Mouse (Mus musculus): ENCODE results near the gene Peli2. TPM values are rescaled to one million over a fixed set of nuclear protein-coding genes. Genes with fewer than 3 reads are reported as not detected.

Gene Peli2
- polyA plus RNA-seq, 1 experiment from 2014 or later = 10.4 TPM

DNA sequence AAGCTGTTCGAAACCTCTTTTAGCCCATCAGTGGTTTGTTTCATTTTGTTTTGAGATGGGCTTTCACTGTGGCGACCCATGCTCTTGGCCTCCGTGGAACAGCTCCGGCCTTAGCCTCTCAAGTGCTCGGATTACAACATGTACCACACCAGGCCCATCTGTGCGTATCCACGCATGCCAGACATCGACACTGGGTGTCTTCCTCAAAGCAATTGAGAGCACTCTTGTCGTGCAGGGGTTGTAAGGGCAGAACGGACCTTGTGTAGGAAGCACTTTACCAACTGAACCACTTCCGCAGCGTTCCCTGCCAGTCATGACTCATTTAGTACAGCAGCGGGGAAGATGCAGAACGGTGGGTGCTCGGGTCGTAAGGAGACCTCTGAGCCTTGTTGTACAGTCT lies 78.3 kb downstream of the Peli2 start:
- Histone ChIP-seq H3K4me3 (no peak overlapping the region), H3K27me3 (no peaks in the 10 kb centered on the region), H3K4me2 (replicated peaks) (no peak overlapping the region), H3K9me3 (no peaks in the 10 kb centered on the region), H3K36me3 (no peaks in the 10 kb centered on the region), H3K4me1 (peaks cover 50% of the 10 kb centered on the region), H3K27ac (no peak overlapping the region), H3K9ac (no peak overlapping the region)
- WGBS = 61% methylated on average over 16 of the region's 16 CpGs
- no peak for ATAC-seq (ENCODE audit: low FRiP score, low read depth)

DNA sequence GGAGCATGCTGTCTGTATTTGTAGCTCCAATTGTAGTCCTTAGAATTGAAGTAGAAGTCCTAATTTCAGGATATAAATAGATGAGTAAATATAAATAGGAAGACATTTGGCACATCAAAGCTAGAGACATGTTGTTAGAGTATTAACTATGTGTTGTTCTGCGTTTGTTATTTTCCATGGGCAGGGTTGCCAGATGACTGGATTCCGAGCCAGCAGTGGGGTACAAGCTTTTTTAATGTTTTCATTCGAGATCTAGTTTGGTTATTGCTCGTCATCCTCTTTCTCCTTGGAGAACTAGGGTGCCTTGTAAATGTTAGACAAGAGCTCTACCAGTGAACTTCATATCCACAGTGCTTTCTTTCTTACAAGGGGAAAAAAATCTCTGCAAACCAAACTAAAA lies 78.9 kb downstream of the Peli2 start:
- ATAC-seq (ENCODE audit: low FRiP score, low read depth) = no peak
- H3K27me3 ChIP-seq = no peaks in the 10 kb centered on the region
- no peak overlapping the region for H3K4me2 ChIP-seq (replicated peaks)
- peaks cover 52% of the 10 kb centered on the region for H3K4me1 ChIP-seq
- H3K27ac ChIP-seq = no peak overlapping the region
- no peaks in the 10 kb centered on the region for H3K9me3 ChIP-seq
- no peak overlapping the region for H3K4me3 ChIP-seq
- no peak overlapping the region for H3K9ac ChIP-seq
- H3K36me3 ChIP-seq = no peaks in the 10 kb centered on the region
- WGBS = 69% methylated on average over 4 of the region's 4 CpGs

DNA sequence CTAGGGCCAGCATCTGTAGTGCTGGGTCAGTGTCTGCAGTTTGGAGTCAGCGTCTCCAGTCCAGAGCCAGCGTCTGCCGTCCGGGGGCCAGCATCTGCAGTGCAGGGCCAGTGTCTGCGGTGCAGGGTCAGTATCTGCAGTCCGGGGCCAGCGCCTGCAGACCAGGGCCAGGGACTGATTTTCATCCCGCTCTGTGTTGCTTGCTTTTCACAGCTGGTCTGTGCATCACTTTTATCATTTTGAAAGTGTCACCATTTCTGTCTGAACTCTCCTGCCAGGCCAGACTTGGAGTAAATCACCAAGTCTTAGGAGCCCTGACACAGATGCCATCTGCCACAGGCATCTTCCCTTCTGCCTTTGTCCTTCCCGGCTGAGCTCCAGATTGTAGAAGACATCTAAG lies 79.7 kb downstream of the Peli2 start:
- Histone ChIP-seq H3K36me3 (no peaks in the 10 kb centered on the region), H3K4me1 (peaks cover 58% of the 10 kb centered on the region), H3K4me3 (no peak overlapping the region), H3K9me3 (no peaks in the 10 kb centered on the region), H3K27me3 (no peaks in the 10 kb centered on the region), H3K9ac (no peak overlapping the region), H3K4me2 (replicated peaks) (no peak overlapping the region), H3K27ac (no peak overlapping the region)
- no peak for ATAC-seq (ENCODE audit: low FRiP score, low read depth)
- 70% methylated on average over 9 of the region's 9 CpGs for WGBS

DNA sequence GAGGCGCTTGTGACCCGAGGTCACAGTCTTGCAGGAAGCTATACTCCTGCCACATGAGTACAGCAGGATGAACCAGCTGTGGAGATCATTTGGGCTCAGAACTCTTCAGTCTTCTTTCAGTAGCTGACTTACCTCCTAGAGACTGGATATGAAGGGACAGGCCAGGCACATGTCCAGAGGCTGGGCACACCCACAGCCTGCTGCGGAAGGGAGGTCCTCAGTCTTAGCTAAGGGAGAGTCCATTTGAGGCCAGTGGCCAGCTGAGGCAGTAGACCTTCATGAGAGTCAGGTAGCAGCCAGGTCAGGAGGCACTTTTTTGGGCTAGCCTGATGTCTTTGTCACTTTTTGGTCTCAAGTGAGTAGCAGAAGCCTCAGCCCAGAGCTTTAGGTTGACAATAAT lies 80.2 kb downstream of the Peli2 start:
- Histone ChIP-seq H3K9me3 (no peaks in the 10 kb centered on the region), H3K4me3 (no peak overlapping the region), H3K4me2 (replicated peaks) (no peak overlapping the region), H3K36me3 (no peaks in the 10 kb centered on the region), H3K27ac (no peak overlapping the region), H3K9ac (no peak overlapping the region), H3K27me3 (no peaks in the 10 kb centered on the region), H3K4me1 (peaks cover 57% of the 10 kb centered on the region)
- no peak for ATAC-seq (ENCODE audit: low FRiP score, low read depth)
- WGBS = 84% methylated on average over 3 of the region's 3 CpGs

DNA sequence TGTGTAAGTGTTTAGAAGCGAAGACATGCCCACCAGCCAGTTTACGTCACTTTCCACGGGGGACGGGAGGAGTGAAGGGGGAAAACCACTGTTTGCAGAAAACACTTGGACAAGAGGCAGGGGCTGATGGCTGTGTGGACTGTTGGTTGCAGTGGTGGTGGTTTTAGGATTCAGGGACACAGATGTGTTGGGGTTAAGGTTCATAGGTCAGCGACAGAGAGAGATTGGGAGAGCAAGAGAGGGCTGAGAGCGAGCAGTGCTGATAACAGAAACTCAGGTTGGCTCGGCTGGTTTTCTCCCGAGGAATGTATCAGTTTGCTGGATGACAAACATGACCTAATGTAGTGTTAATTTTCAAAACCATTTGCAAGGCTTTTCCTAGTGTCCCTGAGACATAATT lies 80.8 kb downstream of the Peli2 start:
- no peak overlapping the region for H3K9ac ChIP-seq
- H3K4me1 ChIP-seq = peaks cover 57% of the 10 kb centered on the region
- no peak for ATAC-seq (ENCODE audit: low FRiP score, low read depth)
- no peak overlapping the region for H3K4me2 ChIP-seq (replicated peaks)
- no peaks in the 10 kb centered on the region for H3K27me3 ChIP-seq
- 75% methylated on average over 8 of the region's 8 CpGs for WGBS
- H3K36me3 ChIP-seq = no peaks in the 10 kb centered on the region
- no peak overlapping the region for H3K4me3 ChIP-seq
- H3K27ac ChIP-seq = no peak overlapping the region
- H3K9me3 ChIP-seq = no peaks in the 10 kb centered on the region

DNA sequence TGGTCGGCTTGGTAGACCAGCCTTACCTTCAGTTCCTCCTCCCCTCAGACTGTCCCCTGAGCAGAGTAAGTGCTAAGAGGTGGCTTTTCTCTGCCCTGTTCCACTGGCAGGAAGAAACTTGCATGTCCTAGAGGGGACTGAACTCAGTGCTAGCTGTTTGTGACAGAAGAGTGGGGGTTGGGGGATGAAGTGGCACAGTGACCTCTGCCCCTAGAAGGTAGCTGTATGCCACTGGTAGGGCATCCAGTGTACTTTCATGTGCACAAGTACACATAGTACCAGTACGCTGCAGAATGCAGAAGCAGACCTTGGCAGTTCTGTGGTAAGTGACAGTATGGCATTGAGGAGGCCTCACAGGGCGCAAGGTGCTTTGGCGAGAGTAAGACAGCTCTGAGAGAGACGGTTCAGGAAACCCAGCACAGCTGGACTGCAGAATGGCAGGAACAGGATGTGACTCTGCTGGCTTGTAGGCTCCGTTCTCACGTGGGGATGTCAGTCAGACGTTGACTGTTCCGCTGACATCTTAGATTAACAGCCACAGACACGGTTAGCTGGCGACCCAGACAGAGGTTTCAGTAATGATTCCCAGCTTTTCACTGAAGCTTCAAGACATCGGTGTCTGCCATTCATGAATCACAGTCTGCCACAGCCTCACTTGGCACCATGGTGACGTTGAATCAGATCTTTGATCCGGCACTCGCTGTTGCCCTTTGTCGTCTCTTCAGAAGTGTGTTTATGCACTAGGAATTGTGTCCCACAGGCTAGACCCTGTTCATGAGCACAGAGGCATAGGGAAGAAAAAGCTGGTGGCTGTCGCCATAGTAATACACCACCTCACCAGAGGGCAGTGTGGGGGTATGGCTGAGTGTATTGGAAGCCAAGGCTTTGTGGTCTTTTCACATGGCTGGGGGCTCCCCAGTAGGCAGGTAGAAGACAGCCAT lies 81.7 kb downstream of the Peli2 start:
- Histone ChIP-seq H3K4me3 (no peak overlapping the region), H3K27ac (no peak overlapping the region), H3K4me1 (peaks cover 59% of the 10 kb centered on the region), H3K27me3 (no peaks in the 10 kb centered on the region), H3K9me3 (no peaks in the 10 kb centered on the region), H3K4me2 (replicated peaks) (no peak overlapping the region), H3K9ac (no peak overlapping the region), H3K36me3 (no peaks in the 10 kb centered on the region)
- ATAC-seq (ENCODE audit: low FRiP score, low read depth) = no peak
- 59% methylated on average over 17 of the region's 17 CpGs for WGBS

DNA sequence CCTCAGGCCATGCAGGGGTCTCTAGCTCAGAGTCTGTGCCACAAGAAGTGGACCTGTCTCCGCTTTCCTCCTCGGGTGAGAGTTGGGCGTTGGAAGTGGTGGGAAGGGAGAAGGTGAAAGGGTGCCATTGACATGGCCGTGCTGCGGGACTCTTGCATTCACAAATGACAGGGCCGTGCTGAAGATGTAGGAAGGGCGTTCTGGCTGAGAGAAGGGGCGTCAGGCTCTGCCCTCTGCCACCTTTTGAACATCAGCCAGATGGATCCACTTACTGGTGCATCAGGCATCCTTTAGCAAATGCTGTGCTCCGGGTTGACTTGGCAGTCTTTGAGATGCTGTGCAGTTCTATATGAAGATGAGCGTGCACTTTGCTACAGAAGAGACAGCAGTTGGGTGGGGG lies 84.4 kb downstream of the Peli2 start:
- Histone ChIP-seq H3K27ac (no peak overlapping the region), H3K9me3 (no peaks in the 10 kb centered on the region), H3K4me2 (replicated peaks) (no peak overlapping the region), H3K4me3 (no peak overlapping the region), H3K27me3 (no peaks in the 10 kb centered on the region), H3K4me1 (peaks cover 44% of the 10 kb centered on the region), H3K36me3 (no peaks in the 10 kb centered on the region), H3K9ac (no peak overlapping the region)
- no peak for ATAC-seq (ENCODE audit: low FRiP score, low read depth)
- 61% methylated on average over 10 of the region's 10 CpGs for WGBS

DNA sequence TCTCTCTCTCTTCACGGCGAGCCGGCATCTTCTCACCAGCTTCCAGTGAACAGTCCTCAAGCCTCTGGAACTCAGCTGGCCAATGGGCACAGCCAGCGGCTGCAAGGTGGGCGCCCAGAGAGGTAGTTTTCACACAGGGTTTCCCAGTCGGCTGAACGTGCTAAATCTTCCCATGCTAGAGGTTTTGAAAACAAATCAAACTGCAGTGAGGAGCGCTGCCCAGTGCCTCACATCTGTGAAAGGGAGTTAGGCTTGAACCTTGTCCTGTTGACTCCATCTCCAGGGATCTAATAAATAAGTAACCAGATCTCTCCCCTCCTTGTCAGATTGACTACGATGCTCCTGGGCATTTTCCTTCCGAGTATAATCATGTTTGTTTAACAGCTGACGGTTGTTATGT lies 85.0 kb downstream of the Peli2 start:
- H3K9me3 ChIP-seq = no peaks in the 10 kb centered on the region
- ATAC-seq (ENCODE audit: low FRiP score, low read depth) = no peak
- 41% methylated on average over 11 of the region's 11 CpGs for WGBS
- H3K4me2 ChIP-seq (replicated peaks) = no peak overlapping the region
- peaks cover 42% of the 10 kb centered on the region for H3K4me1 ChIP-seq
- H3K9ac ChIP-seq = no peak overlapping the region
- H3K27me3 ChIP-seq = no peaks in the 10 kb centered on the region
- H3K36me3 ChIP-seq = no peaks in the 10 kb centered on the region
- no peak overlapping the region for H3K4me3 ChIP-seq
- H3K27ac ChIP-seq = no peak overlapping the region

DNA sequence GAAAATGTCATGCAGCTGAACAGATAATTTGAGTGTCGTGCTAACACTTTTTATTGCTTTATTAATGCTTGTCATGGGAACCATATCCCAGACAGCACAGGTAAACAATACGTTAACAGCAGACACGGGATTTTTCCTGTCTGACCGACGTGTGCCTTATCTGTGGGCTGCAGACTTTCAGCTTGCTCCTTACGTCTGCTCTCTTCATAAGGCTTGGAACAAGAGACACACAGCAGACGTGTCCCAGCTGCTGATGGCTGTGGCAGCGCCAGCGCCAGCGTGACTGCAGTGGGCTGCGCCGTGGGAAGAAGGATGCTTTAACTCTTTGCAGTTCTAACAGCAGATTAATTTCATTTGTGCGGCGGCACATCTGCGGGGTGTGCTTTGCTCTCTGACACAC lies 86.5 kb downstream of the Peli2 start:
- Histone ChIP-seq H3K27me3 (no peaks in the 10 kb centered on the region), H3K4me2 (replicated peaks) (peak overlapping the region; percentile 35), H3K9ac (0 out of 2 replicates have a peak overlapping the region, but pooled peaks have one; percentile 31), H3K4me3 (no peak overlapping the region), H3K4me1 (peaks cover 53% of the 10 kb centered on the region), H3K9me3 (no peaks in the 10 kb centered on the region), H3K27ac (no peak overlapping the region), H3K36me3 (no peaks in the 10 kb centered on the region)
- no peak for ATAC-seq (ENCODE audit: low FRiP score, low read depth)
- 18% methylated on average over 15 of the region's 15 CpGs for WGBS

DNA sequence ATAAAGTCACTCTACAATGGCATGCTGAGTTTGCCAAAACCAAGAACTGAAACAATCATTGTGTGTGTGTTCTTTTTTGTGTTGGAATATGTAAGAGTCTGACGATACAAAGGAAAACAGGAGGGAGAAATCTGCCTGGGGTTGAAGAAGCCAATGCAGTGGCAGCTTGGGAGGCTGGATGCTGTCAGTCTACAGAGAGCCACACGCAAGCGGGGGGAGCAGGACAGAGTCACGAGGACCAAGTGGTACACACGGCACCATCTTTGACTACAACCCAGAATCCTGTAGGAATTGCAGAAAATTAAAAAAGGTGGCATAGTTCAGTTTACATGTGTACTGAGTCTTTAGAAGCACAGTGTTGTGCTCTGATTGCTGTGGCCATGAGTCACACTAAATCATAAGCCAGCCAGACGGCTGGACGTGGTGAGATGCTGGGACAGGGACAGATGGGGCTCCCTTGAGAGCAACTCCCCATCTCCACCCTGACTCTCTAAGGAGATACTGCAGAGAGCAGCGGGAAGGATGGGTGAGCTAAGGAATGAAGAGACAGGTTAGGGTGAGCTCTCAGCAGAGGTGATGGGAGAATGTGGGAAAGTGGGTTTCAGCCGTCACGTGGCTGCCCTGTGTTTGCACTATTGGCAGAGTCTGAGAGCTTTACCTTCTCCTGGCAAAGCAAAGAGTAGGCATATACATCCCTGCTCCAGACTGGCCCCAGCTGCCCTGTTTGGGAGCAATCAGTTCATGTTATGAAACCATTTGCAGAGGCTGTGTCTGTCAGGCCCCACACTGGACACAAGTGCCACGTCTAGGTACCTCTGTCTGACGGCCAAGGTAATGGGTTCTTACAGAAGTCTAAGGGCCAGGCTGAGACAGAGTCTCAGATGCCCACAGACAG lies 87.4 kb downstream of the Peli2 start:
- H3K4me2 ChIP-seq (replicated peaks) = no peak overlapping the region
- 74% methylated on average over 12 of the region's 12 CpGs for WGBS

DNA sequence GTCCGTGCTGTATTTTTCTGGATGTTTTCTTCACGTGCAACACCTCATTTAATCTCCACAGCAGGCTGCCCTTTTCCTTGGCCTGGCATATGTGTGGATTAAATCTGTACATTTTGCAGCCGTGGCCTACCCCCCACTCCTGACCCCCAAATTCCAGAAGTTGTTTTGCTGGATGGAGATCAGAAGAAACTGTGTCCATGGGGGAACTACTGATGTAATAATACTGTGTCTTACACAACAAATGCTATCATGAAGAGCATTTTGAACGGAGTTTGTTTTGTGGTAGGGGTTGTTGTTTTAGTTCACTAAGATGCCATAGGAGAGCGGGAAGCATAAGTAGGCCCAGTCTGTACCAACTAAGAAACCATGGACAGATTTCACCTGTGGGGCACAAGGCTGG lies 88.8 kb downstream of the Peli2 start:
- ATAC-seq (ENCODE audit: low FRiP score, low read depth) = no peak
- H3K9ac ChIP-seq = no peak overlapping the region
- H3K4me1 ChIP-seq = peaks cover 62% of the 10 kb centered on the region
- no peaks in the 10 kb centered on the region for H3K9me3 ChIP-seq
- 72% methylated on average over 5 of the region's 5 CpGs for WGBS
- no peaks in the 10 kb centered on the region for H3K27me3 ChIP-seq
- H3K36me3 ChIP-seq = no peaks in the 10 kb centered on the region
- no peak overlapping the region for H3K4me2 ChIP-seq (replicated peaks)
- H3K4me3 ChIP-seq = no peak overlapping the region
- no peak overlapping the region for H3K27ac ChIP-seq

More for the DNA sequence above, 87.4 kb downstream of the Peli2 start:
- no peak for ATAC-seq (ENCODE audit: low FRiP score, low read depth)
- Histone ChIP-seq H3K4me1 (peaks cover 60% of the 10 kb centered on the region), H3K27ac (no peak overlapping the region), H3K9me3 (no peaks in the 10 kb centered on the region), H3K9ac (no peak overlapping the region), H3K27me3 (no peaks in the 10 kb centered on the region), H3K36me3 (no peaks in the 10 kb centered on the region), H3K4me3 (no peak overlapping the region)

DNA sequence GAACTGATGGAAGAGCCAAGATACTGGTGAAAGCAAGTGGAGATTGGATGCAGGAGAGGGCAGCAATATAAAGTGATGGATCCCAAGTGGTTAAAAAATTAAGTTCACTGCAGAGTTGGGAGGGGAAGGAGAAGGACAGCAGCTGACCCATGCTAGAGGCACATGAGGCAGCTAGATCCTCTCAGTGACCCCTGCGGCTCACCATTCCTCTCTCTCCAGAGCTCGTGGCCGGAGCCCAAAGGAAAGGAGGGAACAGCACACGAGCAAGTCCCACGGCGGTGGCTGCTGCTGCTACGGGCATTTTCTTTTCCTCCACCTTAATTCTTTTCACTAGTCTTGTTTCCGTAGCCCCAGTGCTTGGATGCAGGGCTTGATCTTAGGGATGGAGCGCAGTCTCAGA lies 89.5 kb downstream of the Peli2 start:
- no peaks in the 10 kb centered on the region for H3K36me3 ChIP-seq
- no peak overlapping the region for H3K27ac ChIP-seq
- H3K4me2 ChIP-seq (replicated peaks) = no peak overlapping the region
- 88% methylated on average over 9 of the region's 9 CpGs for WGBS
- no peak overlapping the region for H3K9ac ChIP-seq
- no peak for ATAC-seq (ENCODE audit: low FRiP score, low read depth)
- H3K27me3 ChIP-seq = no peaks in the 10 kb centered on the region
- no peaks in the 10 kb centered on the region for H3K9me3 ChIP-seq
- H3K4me1 ChIP-seq = peaks cover 57% of the 10 kb centered on the region
- H3K4me3 ChIP-seq = no peak overlapping the region

All from limb, embryonic 13.5 days (tissue).